Mouse (Mus musculus): ENCODE data around the gene Gbx1. TPM values are rescaled to one million over a fixed set of nuclear protein-coding genes. Genes with fewer than 3 reads are reported as not detected.
A peak's percentile ranks its signal among the peaks of the same experiment; 100 is the strongest.

Gbx1 gene
- polyA plus RNA-seq, 1 experiment from 2014 or later, result not detected

DNA sequence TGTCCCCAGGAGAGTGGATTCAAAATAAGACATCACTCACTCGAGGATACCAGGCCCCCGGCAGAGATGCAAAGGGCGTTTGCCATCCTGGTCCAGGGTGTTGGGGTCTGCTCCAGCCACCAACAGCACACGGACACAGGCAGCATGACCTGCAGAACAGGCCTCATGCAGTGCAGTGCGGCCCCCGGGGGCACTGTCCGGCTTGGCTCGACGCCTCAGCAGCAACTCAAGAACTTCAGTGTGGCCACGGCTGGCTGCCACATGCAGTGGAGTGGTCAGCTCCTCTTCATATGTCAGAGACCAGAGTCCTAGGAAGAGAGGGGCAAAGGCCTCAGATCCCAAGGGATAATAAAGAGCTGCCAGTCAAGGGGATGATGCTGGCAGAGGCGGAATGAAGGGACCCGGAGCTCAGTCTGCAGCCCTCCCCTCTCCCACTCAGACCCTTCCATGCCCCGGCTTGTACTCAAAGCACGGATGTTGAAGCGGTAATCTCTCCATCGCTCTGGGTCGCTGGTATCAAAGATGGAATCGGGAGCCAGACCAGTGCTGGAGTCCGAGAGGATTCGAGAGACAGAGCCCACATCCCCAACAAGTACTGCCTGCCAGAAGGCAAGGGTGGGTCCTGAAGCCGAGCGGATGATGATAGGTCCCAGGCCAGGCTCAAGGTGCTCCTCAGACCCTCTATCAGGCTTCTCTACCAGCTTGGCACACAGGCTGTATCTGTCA lies 12.7 kb upstream of the Gbx1 start:
- no peak overlapping the region for H3K9ac ChIP-seq
- H3K9me3 ChIP-seq (replicated peaks), result no peaks in the 10 kb centered on the region
- no peaks in the 10 kb centered on the region for H3K27me3 ChIP-seq
- peaks cover 31% of the 10 kb centered on the region for H3K4me1 ChIP-seq
- H3K4me2 ChIP-seq (replicated peaks), result no peak overlapping the region
- no peak overlapping the region for H3K4me3 ChIP-seq (replicated peaks)
- 77% methylated on average over 22 of the region's 22 CpGs for WGBS
- no peak for ATAC-seq (ENCODE audit: insufficient number of reproducible peaks, low FRiP score, low TSS enrichment, low read depth)
- H3K27ac ChIP-seq (replicated peaks), result no peak overlapping the region
- H3K36me3 ChIP-seq, result no peaks in the 10 kb centered on the region

DNA sequence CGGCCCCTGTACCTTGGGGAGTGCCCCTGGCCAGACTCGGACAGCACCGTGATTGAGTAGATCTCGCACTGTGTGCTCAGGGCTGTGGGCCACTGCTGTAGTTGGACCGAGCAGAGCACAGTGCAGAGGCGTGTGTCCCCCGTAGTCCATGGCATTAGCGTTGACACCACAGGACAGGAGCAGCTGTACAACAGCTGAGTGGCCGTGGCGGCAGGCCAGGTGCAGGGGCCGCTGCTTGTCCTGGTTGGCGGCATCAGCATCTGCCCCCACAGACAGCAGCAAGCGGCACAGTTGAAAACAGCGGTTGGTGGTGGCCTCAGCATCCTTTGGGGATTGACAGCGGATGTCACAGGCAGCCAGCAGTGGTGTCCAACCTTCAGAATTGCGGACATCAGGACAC lies 10.6 kb upstream of the Gbx1 start:
- H3K27ac ChIP-seq (replicated peaks), result no peak overlapping the region
- H3K27me3 ChIP-seq, result no peaks in the 10 kb centered on the region
- no peak overlapping the region for H3K9ac ChIP-seq
- no peak overlapping the region for H3K4me2 ChIP-seq (replicated peaks)
- H3K36me3 ChIP-seq, result no peaks in the 10 kb centered on the region
- H3K4me3 ChIP-seq (replicated peaks), result no peak overlapping the region
- peaks cover 31% of the 10 kb centered on the region for H3K4me1 ChIP-seq
- no peaks in the 10 kb centered on the region for H3K9me3 ChIP-seq (replicated peaks)
- ATAC-seq (ENCODE audit: insufficient number of reproducible peaks, low FRiP score, low TSS enrichment, low read depth), result no peak
- WGBS, result 62% methylated on average over 16 of the region's 16 CpGs

DNA sequence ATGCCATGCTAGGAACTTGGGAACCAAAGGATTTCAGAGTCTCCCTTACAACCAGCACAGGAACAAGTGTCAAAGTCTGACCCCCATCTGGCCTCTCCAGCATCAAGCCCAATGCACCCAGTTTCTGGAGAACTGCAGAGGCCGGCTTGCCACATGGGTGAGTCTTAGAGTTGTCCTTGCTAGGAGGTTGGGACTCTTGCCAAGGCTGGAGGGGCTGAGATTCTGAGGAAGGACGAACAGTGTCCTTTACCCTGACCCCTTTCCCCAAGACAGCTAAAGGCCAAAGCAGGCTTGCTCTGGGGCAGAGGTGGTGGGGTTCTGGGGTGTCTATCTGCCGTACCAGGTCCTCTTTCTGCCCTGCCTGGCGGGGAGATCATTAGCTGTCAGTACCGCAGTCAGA lies 9.5 kb upstream of the Gbx1 start:
- Histone ChIP-seq H3K36me3 (no peaks in the 10 kb centered on the region), H3K4me1 (peaks cover 30% of the 10 kb centered on the region), H3K27me3 (no peaks in the 10 kb centered on the region), H3K9ac (no peak overlapping the region), H3K4me3 (replicated peaks) (no peak overlapping the region), H3K4me2 (replicated peaks) (no peak overlapping the region), H3K9me3 (replicated peaks) (no peaks in the 10 kb centered on the region), H3K27ac (replicated peaks) (no peak overlapping the region)
- ATAC-seq (ENCODE audit: insufficient number of reproducible peaks, low FRiP score, low TSS enrichment, low read depth), result no peak
- 74% methylated on average over 5 of the region's 5 CpGs for WGBS

DNA sequence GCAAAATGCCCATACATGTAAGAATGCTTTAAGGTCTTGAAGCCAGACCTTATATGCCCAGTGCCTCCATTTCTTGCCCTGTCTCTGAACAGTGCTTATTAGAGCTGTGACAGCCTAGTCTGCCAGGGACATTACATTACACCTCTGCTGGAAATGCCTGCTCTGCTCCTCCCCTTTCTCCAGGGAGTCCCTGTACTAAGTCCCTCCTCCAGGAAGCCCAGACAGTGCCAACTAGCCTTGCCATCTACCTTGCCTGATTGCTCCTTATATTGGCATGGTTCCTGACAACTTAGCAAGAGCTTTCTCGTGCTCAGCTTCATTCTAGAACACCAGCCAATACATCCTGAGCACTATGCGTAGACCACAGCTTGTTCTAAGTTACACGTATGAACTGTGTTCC lies 8.7 kb upstream of the Gbx1 start:
- WGBS, result 83% methylated on average over 3 of the region's 3 CpGs
- Histone ChIP-seq H3K27me3 (no peaks in the 10 kb centered on the region), H3K27ac (replicated peaks) (no peak overlapping the region), H3K4me1 (peaks cover 22% of the 10 kb centered on the region), H3K36me3 (no peaks in the 10 kb centered on the region), H3K9me3 (replicated peaks) (no peaks in the 10 kb centered on the region), H3K4me3 (replicated peaks) (no peak overlapping the region), H3K4me2 (replicated peaks) (no peak overlapping the region), H3K9ac (no peak overlapping the region)
- no peak for ATAC-seq (ENCODE audit: insufficient number of reproducible peaks, low FRiP score, low TSS enrichment, low read depth)

DNA sequence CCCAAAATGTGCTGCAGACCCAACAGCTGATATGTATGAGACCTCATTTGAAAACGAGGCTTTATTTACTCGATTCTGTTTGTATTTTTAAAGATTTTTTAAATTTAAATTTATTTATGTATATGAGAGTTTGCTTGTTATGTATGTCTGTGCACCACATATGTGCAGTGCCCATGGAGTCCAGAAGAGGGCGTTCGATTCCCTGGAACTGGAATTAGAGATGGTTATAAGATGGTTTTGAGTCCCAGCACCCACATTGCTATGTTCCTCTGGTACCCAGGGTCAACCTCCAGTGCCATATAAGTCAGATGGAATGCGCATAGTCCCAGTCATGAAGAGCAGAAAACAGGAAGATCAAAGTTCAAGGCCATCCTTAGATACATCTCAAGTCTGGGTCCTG lies 7.3 kb upstream of the Gbx1 start:
- Histone ChIP-seq H3K27ac (replicated peaks) (no peak overlapping the region), H3K4me3 (replicated peaks) (no peak overlapping the region), H3K9ac (no peak overlapping the region), H3K4me2 (replicated peaks) (no peak overlapping the region), H3K27me3 (peaks cover 9% of the 10 kb centered on the region), H3K9me3 (replicated peaks) (no peaks in the 10 kb centered on the region), H3K4me1 (peaks cover 16% of the 10 kb centered on the region; the same call in 1 of the 2 replicates), H3K36me3 (no peaks in the 10 kb centered on the region)
- no peak for ATAC-seq (ENCODE audit: insufficient number of reproducible peaks, low FRiP score, low TSS enrichment, low read depth)
- WGBS, result 52% methylated on average over 5 of the region's 5 CpGs

DNA sequence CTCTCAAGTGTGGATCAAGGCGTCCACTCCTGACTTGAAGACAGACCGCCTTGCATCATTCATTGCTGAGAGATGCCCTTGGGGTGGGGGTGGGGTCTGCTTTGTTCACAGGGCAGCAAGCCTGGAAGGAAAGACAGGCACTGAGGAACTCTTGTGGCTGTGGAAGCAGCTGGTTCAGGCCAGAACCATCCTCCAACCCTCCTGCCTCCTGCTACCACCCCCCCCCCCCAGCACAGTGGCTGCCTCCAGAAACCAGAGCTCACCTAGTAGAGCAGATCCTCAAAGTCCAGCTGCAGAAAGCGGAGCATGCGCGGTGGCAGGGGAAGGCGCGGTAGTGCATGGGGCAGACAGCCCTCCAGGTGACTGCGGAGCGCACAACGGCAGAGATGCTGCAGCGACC lies 6.4 kb upstream of the Gbx1 start:
- Histone ChIP-seq H3K4me3 (replicated peaks) (no peak overlapping the region), H3K36me3 (no peaks in the 10 kb centered on the region), H3K9ac (no peak overlapping the region), H3K4me1 (peaks cover 16% of the 10 kb centered on the region; the same call in 1 of the 2 replicates), H3K4me2 (replicated peaks) (no peak overlapping the region), H3K27ac (replicated peaks) (no peak overlapping the region), H3K9me3 (replicated peaks) (no peaks in the 10 kb centered on the region), H3K27me3 (peaks cover 18% of the 10 kb centered on the region)
- 37% methylated on average over 11 of the region's 11 CpGs for WGBS
- no peak for ATAC-seq (ENCODE audit: insufficient number of reproducible peaks, low FRiP score, low TSS enrichment, low read depth)

DNA sequence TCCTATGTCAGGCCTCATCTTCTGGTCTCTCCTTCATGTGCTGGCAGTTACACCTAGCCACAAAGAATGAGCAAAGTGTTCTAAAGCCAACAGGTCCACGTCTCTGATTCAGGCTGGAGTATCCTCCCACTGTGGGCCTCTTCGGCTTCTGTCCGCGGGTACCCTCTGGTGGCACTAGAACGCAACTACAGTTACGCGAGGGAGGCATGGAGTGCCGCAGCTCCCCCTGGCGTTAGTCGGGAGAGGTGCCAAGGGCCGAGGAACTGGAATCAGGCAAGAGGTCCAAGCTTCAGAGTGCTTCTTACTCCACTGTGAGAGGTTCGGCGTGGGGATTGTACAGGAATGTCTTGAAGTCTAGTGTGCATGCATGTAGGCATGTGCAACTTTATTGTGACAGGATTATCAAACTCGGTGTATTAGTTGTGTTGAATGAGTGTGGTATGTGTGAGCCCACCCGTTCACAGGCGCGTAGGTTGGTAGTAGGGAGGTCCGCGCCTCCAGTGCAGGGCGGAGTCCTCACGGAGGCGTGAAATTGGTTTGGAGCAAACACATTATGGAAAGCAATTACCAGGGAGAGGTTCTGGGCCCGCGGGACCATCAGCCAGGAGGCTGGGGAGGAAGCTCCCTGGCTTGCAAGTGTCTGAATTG lies 3.2 kb upstream of the Gbx1 start:
- 17% methylated on average over 24 of the region's 24 CpGs for WGBS
- peaks cover 49% of the 10 kb centered on the region for H3K27me3 ChIP-seq

DNA sequence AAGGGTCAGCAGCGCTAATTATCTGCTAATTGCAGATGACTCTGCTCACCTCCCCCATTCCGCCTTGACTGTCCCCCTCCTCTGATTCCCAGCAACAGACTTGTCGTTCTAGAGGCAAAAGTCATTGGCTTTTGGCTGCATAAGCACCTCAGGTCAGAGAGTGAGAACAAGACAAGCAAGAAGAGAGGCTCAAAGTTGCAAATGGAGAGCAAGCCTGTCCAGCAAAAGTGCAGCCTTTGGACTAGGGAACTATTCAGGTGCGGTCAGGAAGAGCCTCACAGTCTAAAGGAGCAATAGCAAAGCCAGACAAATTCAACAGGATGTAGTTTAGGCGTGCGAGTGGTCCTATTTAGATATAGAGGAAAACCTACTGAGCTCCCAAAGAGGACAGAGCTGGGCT lies 778 bp upstream of the Gbx1 start:
- peaks cover 73% of the 10 kb centered on the region for H3K27me3 ChIP-seq
- no peak overlapping the region for H3K27ac ChIP-seq (replicated peaks)
- WGBS, result 16% methylated on average over 6 of the region's 6 CpGs
- no peaks in the 10 kb centered on the region for H3K36me3 ChIP-seq
- H3K9me3 ChIP-seq (replicated peaks), result no peaks in the 10 kb centered on the region
- ATAC-seq (ENCODE audit: insufficient number of reproducible peaks, low FRiP score, low TSS enrichment, low read depth), result no peak
- no peak overlapping the region for H3K9ac ChIP-seq
- no peak overlapping the region for H3K4me2 ChIP-seq (replicated peaks)
- H3K4me3 ChIP-seq (replicated peaks), result no peak overlapping the region
- H3K4me1 ChIP-seq, result peaks cover 22% of the 10 kb centered on the region

More for the DNA sequence above, 3.2 kb upstream of the Gbx1 start:
- H3K9ac ChIP-seq, result no peak overlapping the region
- no peak overlapping the region for H3K27ac ChIP-seq (replicated peaks)
- ATAC-seq (ENCODE audit: insufficient number of reproducible peaks, low FRiP score, low TSS enrichment, low read depth), result no peak; the same call in 1 of the 2 replicates
- H3K4me3 ChIP-seq (replicated peaks), result no peak overlapping the region
- no peaks in the 10 kb centered on the region for H3K9me3 ChIP-seq (replicated peaks)
- no peak overlapping the region for H3K4me2 ChIP-seq (replicated peaks)
- peaks cover 22% of the 10 kb centered on the region for H3K4me1 ChIP-seq
- no peaks in the 10 kb centered on the region for H3K36me3 ChIP-seq

DNA sequence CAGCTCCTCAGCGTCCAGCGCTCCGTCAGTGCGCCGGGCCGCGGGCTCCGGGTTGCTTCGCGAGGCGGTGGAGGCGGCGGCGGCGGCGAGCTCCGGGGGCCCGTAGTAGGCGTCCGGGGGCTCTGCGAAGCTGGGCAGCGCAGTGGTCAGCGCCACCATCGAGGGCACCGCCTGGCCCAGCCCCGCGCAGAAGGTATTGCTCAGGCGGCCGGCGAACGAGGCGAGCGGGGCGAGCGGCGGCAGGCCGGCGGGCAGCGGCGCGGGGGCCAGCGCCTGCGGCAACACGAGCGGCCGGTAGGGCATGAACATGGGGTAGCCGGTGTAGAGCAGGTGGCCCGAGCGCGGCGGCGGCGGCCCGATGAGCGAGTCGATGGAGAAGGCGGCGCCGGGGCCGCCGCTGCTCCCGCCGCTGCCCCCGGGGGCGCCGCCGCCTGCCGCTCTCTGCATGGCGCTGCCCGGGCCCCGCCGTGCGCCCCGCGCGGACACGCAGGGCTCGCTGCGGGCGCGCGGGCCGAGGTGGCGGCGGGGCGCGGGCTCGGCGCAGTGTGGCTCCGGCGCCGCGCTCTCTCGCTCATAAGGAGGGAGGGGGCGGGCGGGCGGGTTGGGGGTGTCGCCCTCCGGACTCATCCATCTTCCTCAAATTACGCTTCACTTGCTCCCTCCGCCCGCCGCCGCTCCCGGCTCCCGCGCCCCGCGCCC lies 663 bp downstream of the Gbx1 start:
- peak overlapping the region; percentile 80 for H3K4me2 ChIP-seq (replicated peaks)
- H3K36me3 ChIP-seq, result no peaks in the 10 kb centered on the region
- ATAC-seq (ENCODE audit: insufficient number of reproducible peaks, low FRiP score, low TSS enrichment, low read depth), result no peak
- H3K4me3 ChIP-seq (replicated peaks), result peak overlapping the region; percentile 44
- peaks cover 88% of the 10 kb centered on the region for H3K27me3 ChIP-seq
- WGBS, result under 1% methylated on average over 67 of the region's 109 CpGs
- H3K9me3 ChIP-seq (replicated peaks), result no peaks in the 10 kb centered on the region
- H3K9ac ChIP-seq, result no peak overlapping the region
- peaks cover 22% of the 10 kb centered on the region for H3K4me1 ChIP-seq
- no peak overlapping the region for H3K27ac ChIP-seq (replicated peaks)

DNA sequence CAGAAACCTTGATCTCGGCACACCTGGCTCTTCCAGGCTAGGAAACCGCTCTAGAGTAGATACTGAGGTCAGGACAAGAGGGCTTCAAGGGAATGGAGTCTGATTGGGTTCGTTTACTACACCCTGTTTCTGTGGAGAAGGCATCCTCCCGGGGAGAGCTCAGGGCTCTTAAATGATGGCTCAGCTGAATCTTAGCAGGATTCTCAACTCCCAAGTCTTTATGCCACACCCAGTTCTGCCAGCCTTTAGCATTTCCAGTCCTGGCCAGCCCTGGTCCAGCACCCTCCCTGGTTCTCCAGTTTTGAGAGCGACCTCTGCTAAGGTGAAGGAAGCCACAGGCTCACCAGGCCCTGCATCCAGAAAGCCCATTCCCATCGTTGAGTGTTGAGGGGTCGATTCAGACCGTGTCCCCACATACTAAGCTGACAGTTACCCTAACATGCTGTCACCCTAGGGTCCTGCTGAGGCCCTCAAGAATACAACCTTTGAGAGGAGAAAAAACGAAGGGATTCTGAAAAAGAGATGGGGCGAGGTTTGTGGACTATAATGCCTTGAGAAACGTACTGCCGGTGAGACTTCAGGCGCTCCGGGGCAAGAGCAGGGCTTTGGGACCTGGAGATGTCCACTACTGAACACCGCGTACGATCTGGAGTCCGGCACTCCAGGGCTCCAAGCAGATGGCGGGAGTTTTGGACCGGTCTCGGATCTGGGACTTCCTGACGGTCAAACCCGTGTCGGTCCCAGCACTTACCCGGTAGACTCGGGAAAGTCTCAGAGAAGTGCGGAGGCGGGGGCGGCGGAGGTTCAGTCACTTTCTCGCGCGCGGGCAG lies 1.4 kb downstream of the Gbx1 start:
- Histone ChIP-seq H3K27me3 (peaks cover 89% of the 10 kb centered on the region), H3K9ac (no peak overlapping the region), H3K36me3 (no peaks in the 10 kb centered on the region), H3K9me3 (replicated peaks) (no peaks in the 10 kb centered on the region), H3K4me2 (replicated peaks) (peak overlapping the region; percentile 80), H3K27ac (replicated peaks) (no peak overlapping the region), H3K4me3 (replicated peaks) (peak overlapping the region; percentile 44), H3K4me1 (peaks cover 21% of the 10 kb centered on the region)
- 4% methylated on average over 34 of the region's 34 CpGs for WGBS
- ATAC-seq (ENCODE audit: insufficient number of reproducible peaks, low FRiP score, low TSS enrichment, low read depth), result no peak

DNA sequence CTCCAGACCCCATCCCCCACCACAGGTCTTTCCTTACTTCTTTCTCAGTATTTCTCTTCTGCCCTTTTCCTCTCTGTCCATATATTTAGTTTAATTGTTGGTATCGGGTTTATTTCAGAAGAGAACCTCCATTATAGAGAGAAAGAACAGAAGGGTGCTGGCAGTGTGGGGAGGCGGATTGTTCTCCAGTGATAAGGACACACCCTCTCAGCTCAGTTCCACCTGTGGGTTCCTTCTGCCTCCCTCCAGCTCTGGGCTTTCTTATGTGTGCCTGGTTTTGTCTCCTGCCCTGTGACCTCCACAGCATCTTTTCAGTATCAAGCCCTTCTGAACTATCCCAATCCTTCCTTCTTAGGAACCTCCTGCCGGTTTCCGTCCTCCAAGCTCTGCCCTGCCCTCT lies 2.5 kb downstream of the Gbx1 start:
- no peak overlapping the region for H3K9ac ChIP-seq
- H3K27ac ChIP-seq (replicated peaks), result no peak overlapping the region
- H3K36me3 ChIP-seq, result no peaks in the 10 kb centered on the region
- H3K4me1 ChIP-seq, result peaks cover 15% of the 10 kb centered on the region
- no peak overlapping the region for H3K4me3 ChIP-seq (replicated peaks)
- no peaks in the 10 kb centered on the region for H3K9me3 ChIP-seq (replicated peaks)
- ATAC-seq (ENCODE audit: insufficient number of reproducible peaks, low FRiP score, low TSS enrichment, low read depth), result no peak
- 12% methylated on average over 4 of the region's 4 CpGs for WGBS
- H3K27me3 ChIP-seq, result peaks cover 91% of the 10 kb centered on the region
- no peak overlapping the region for H3K4me2 ChIP-seq (replicated peaks)
